Mouse (Mus musculus): ENCODE results near the gene Rfk. TPM values are rescaled to one million over a fixed set of nuclear protein-coding genes. Genes with fewer than 3 reads are reported as not detected.

Rfk gene
- polyA plus RNA-seq, 1 experiment from 2014 or later = 64.1 TPM

DNA sequence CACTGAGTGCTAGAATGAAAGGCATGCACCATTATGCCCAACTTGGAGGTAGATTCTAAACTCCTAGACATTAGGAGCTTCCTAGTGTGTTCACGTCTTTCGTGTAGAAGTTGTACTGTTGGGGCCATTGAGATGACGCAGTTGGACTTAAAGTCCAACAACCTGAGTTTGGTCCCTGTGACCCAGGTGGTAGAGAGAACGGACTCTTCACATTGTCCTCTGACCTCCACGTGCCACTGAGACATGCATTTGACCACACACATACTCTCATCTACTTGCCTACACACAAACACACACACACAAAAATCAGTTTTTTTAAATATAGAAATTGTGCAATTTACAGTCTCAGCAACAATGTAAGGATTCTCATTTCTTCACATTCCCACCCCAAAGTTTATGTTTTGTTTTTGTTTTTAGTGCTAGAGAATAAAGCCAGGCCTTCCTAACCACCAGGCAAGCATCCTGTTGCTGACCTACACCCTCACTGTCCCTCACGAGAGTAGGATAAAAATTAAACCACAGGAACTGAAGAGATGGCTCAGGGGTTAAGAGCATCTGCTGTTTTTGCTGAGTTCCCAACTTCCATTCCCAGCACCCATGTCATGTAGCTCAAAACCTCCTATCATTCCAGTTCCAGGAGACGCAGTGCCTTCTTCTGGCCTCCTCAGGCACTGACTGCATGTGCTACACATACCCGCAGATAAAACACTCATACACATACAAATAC lies 27.3 kb upstream of the Rfk start:
- Histone ChIP-seq H3K4me3 (ENCODE audit: low read depth, low read length) (no peak overlapping the region), H3K27me3 (ENCODE audit: insufficient read depth, low read length) (no peaks in the 10 kb centered on the region), H3K27ac (ENCODE audit: low read depth) (no peak overlapping the region), H3K9ac (no peak overlapping the region), H3K9me3 (ENCODE audit: low read depth, low read length) (no peaks in the 10 kb centered on the region), H3K4me2 (no peak overlapping the region), H3K36me3 (ENCODE audit: insufficient read depth) (no peaks in the 10 kb centered on the region), H3K4me1 (ENCODE audit: insufficient read depth) (no peaks in the 10 kb centered on the region)
- 83% methylated on average over 8 of the region's 8 CpGs for WGBS
- ATAC-seq (ENCODE audit: insufficient read depth) (no peak), DNase-seq (no peak)
- TF ChIP-seq CTCF (IDR thresholded peaks at IDR 0.05; ENCODE audit: low read depth) = no peak

DNA sequence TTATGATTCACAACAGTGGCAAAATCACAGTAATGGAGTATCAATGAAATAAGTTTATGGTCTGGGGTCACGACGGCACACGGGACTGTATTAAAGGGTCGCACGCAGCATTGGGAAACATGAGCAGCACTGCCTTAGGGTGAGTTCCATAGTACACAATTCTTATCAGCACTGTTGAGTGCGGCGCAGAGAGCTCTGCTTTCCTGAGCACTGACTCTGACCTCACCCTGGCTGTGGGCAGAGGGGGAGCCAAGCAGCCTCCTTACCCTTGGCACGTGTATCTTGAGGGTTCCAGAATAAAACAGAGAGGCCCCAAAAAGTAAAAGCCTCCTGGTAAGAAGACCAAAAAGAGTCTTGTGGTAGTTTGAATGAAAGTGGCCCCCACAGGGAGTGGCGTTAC lies 25.3 kb upstream of the Rfk start:
- H3K36me3 ChIP-seq (ENCODE audit: insufficient read depth) = no peaks in the 10 kb centered on the region
- no peaks in the 10 kb centered on the region for H3K9me3 ChIP-seq (ENCODE audit: low read depth, low read length)
- ATAC-seq (ENCODE audit: insufficient read depth) (no peak), DNase-seq (no peak)
- WGBS = 73% methylated on average over 9 of the region's 9 CpGs
- no peak for TF ChIP-seq CTCF (IDR thresholded peaks at IDR 0.05; ENCODE audit: low read depth)
- H3K9ac ChIP-seq = no peak overlapping the region
- H3K4me3 ChIP-seq (ENCODE audit: low read depth, low read length) = no peak overlapping the region
- no peaks in the 10 kb centered on the region for H3K27me3 ChIP-seq (ENCODE audit: insufficient read depth, low read length)
- H3K4me1 ChIP-seq (ENCODE audit: insufficient read depth) = no peaks in the 10 kb centered on the region
- no peak overlapping the region for H3K4me2 ChIP-seq
- no peak overlapping the region for H3K27ac ChIP-seq (ENCODE audit: low read depth)

DNA sequence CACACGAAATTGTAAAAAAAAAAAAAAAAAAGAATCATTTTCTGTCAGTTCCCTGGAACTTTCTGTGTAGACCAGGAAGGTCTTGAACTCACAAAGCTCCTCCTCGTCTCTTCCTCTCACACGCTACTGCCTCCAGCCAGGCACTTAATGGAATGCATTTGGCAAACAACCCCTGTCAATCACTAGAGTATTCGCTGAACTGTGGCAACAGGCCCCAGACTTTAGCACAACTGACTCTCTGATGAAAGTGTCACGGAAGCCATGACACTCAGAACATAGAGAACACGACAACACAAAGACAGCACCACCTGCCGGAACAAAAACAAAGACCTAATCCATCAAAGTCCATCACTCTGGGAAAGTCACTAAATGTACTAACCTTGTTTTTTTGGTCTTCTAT lies 24.3 kb upstream of the Rfk start:
- Histone ChIP-seq H3K4me1 (ENCODE audit: insufficient read depth) (no peaks in the 10 kb centered on the region), H3K9ac (no peak overlapping the region), H3K4me3 (ENCODE audit: low read depth, low read length) (no peak overlapping the region), H3K27ac (ENCODE audit: low read depth) (no peak overlapping the region), H3K27me3 (ENCODE audit: insufficient read depth, low read length) (no peaks in the 10 kb centered on the region), H3K36me3 (ENCODE audit: insufficient read depth) (no peaks in the 10 kb centered on the region), H3K4me2 (no peak overlapping the region), H3K9me3 (ENCODE audit: low read depth, low read length) (no peaks in the 10 kb centered on the region)
- no peak for DNase-seq
- no peak for TF ChIP-seq CTCF (IDR thresholded peaks at IDR 0.05; ENCODE audit: low read depth)
- no peak for ATAC-seq (ENCODE audit: insufficient read depth)
- WGBS = 27% methylated on average over 7 of the region's 7 CpGs

DNA sequence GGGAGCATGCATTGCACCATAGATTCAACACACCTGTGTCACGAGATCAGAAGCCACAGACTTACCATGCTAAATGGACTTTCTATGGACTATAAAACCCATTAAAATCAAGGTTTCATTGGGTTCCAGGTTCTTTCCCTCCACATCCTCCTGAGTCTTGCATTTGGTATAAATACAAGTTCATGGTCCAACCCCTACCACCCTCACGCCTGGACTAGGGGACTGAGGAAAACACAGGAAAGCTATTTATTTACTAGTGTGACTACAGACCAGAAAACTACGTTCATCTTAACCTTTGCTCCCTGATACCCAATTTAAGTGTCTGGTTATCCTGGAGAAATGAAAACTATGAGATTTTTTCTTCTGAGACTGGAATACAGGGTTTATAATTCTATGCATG lies 21.1 kb upstream of the Rfk start, which contains the start of gene Gcnt1:
Gcnt1 (minus strand) TSS at position 144 of the 400 bp plus-strand sequence.
- WGBS = 74% methylated on average over 3 of the region's 3 CpGs
- no peak within 1 kb of the TSS for H3K27ac ChIP-seq (ENCODE audit: low read depth)
- TF ChIP-seq CTCF (IDR thresholded peaks at IDR 0.05; ENCODE audit: low read depth) = no peak
- H3K27me3 ChIP-seq (ENCODE audit: insufficient read depth, low read length) = no peaks in the 10 kb centered on the region
- no peaks in the 10 kb centered on the region for H3K4me1 ChIP-seq (ENCODE audit: insufficient read depth)
- ATAC-seq (ENCODE audit: insufficient read depth) (no peak), DNase-seq (no peak)
- no peaks in the 10 kb centered on the region for H3K36me3 ChIP-seq (ENCODE audit: insufficient read depth)
- H3K9me3 ChIP-seq (ENCODE audit: low read depth, low read length) = no peaks in the 10 kb centered on the region
- H3K9ac ChIP-seq = no peak within 1 kb of the TSS
- H3K4me3 ChIP-seq (ENCODE audit: low read depth, low read length) = no peak within 1 kb of the TSS
- H3K4me2 ChIP-seq = no peak within 1 kb of the TSS

DNA sequence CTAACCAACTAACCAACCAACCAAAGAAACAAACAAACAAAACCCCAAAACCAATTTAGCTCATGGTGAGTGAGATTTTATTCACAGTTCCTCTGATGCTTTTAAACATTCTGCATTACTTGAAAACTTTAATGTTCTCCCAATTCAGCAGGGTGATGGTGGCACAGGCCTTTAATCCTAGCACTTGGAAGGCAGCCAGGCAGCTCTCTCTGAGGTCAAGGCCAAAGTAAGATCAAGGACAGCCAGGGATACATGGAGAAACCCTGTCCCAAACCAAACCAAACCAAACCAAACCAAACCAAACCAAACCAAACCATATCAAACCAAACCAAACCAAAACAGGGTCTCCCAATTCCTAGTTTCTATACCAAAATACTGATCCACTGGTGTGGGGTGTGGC lies 15.0 kb upstream of the Rfk start:
- H3K4me1 ChIP-seq (ENCODE audit: insufficient read depth) = no peaks in the 10 kb centered on the region
- TF ChIP-seq CTCF (IDR thresholded peaks at IDR 0.05; ENCODE audit: low read depth) = no peak
- H3K9me3 ChIP-seq (ENCODE audit: low read depth, low read length) = no peaks in the 10 kb centered on the region
- no peak overlapping the region for H3K9ac ChIP-seq
- DNase-seq (no peak), ATAC-seq (ENCODE audit: insufficient read depth) (no peak)
- no peaks in the 10 kb centered on the region for H3K36me3 ChIP-seq (ENCODE audit: insufficient read depth)
- no peaks in the 10 kb centered on the region for H3K27me3 ChIP-seq (ENCODE audit: insufficient read depth, low read length)
- no peak overlapping the region for H3K4me2 ChIP-seq
- no peak overlapping the region for H3K4me3 ChIP-seq (ENCODE audit: low read depth, low read length)
- H3K27ac ChIP-seq (ENCODE audit: low read depth) = no peak overlapping the region

DNA sequence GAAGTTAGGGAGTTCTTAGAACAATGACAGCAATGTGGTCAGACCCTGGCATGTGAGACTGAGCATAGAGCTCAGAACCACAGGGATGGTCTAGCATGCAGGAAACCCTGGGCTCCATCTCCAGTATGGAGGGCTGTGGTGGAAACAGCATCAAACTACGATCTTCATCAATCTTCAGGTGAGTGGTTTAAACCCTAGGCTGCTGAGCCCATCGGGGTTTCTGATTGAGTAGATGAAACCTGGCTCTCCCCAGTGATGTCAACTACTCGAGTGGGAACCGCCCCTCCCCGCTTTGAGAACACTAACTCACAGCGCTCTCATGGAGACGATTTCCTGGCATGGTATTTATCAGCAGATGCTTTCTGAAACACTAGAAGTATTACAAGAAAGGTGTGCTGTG lies 13.3 kb upstream of the Rfk start:
- 51% methylated on average over 7 of the region's 7 CpGs for WGBS
- ATAC-seq (ENCODE audit: insufficient read depth) (no peak), DNase-seq (no peak)
- TF ChIP-seq CTCF (IDR thresholded peaks at IDR 0.05; ENCODE audit: low read depth) = no peak
- Histone ChIP-seq H3K4me1 (ENCODE audit: insufficient read depth) (no peaks in the 10 kb centered on the region), H3K4me2 (no peak overlapping the region), H3K4me3 (ENCODE audit: low read depth, low read length) (no peak overlapping the region), H3K27ac (ENCODE audit: low read depth) (no peak overlapping the region), H3K27me3 (ENCODE audit: insufficient read depth, low read length) (no peaks in the 10 kb centered on the region), H3K9ac (no peak overlapping the region), H3K36me3 (ENCODE audit: insufficient read depth) (no peaks in the 10 kb centered on the region), H3K9me3 (ENCODE audit: low read depth, low read length) (no peaks in the 10 kb centered on the region)

DNA sequence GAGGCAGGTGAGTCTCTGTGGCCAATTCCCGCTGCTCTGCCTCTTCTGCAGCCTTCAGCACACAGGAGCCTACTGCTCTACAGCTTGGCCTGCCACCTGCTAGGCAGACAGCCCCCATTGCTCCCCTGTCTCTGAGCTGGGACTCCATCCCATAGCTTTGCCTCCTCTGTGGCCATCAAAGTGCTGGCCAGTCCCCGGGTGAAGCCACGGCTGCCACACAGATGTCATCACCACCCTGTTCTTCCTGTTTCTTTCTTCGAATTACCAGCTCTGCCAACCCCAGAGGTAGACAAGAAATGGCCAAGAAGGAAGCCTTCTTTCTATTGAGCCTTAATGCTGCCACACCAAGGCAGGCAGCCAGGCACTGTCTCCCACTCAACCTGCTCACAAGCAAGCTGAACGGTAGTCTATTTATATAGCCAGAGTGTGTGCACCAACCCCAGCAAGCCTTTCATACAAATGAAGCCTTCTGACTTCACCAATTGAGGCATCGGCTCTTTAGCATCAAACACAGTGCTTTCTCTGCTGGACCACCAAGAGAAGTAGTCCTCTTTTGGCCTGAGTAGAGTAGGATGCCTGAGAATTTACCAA lies 10.9 kb upstream of the Rfk start:
- DNase-seq = no peak
- Histone ChIP-seq H3K9ac (no peak overlapping the region), H3K36me3 (ENCODE audit: insufficient read depth) (no peaks in the 10 kb centered on the region), H3K4me1 (ENCODE audit: insufficient read depth) (no peaks in the 10 kb centered on the region), H3K4me3 (ENCODE audit: low read depth, low read length) (no peak overlapping the region), H3K27me3 (ENCODE audit: insufficient read depth, low read length) (no peaks in the 10 kb centered on the region), H3K27ac (ENCODE audit: low read depth) (no peak overlapping the region), H3K9me3 (ENCODE audit: low read depth, low read length) (no peaks in the 10 kb centered on the region), H3K4me2 (no peak overlapping the region)
- no peak for ATAC-seq (ENCODE audit: insufficient read depth)
- no peak for TF ChIP-seq CTCF (IDR thresholded peaks at IDR 0.05; ENCODE audit: low read depth)
- WGBS = 76% methylated on average over 6 of the region's 6 CpGs

Measured in lung, embryonic 14.5 days (tissue).